Mouse (Mus musculus): Measurements from ENCODE around the gene Lrrd1.
"Not testable (repeated sequence)": the region's sequence is repeated elsewhere in the genome, so short reads cannot be mapped to it uniquely, and the experiment has no call there.

Gene Lrrd1

GRCm38 (mm10) chr5:3845026-3845425 lies at the start of gene Lrrd1:
Lrrd1 (plus strand) TSS chr5:3845173.
- DNase-seq (ENCODE audit: low spot score in 2 of 2), result no peak

- not testable (repeated sequence) for DNase-seq (ENCODE audit: low spot score in 2 of 2)
Measured at GRCm38 (mm10) chr5:3797101-3797500, 47.9 kb upstream of the Lrrd1 start.

- DNase-seq (ENCODE audit: low spot score in 2 of 2), result not testable (repeated sequence)
Measured at GRCm38 (mm10) chr5:3798656-3799055, 46.3 kb upstream of the Lrrd1 start.

- no peak for DNase-seq (ENCODE audit: low spot score in 2 of 2)
Measured at GRCm38 (mm10) chr5:3800041-3800440, 44.9 kb upstream of the Lrrd1 start.

GRCm38 (mm10) chr5:3800881-3801280 lies 44.1 kb upstream of the Lrrd1 start:
- DNase-seq (ENCODE audit: low spot score in 2 of 2), result no peak

GRCm38 (mm10) chr5:3801672-3802432 lies 43.1 kb upstream of the Lrrd1 start:
- no peak for DNase-seq (ENCODE audit: low spot score in 2 of 2)

- peak; percentile 86 to 88 for DNase-seq (ENCODE audit: low spot score in 2 of 2)
Measured at GRCm38 (mm10) chr5:3802433-3803291, 42.3 kb upstream of the Lrrd1 start, which contains the start of the genes Ankib1 and Krit1. Ankib1 (minus strand) TSS chr5:3802925. Krit1 (plus strand) TSS chr5:3803184.

GRCm38 (mm10) chr5:3803292-3804165 lies 41.4 kb upstream of the Lrrd1 start:
- no peak for DNase-seq (ENCODE audit: low spot score in 2 of 2)

- no peak for DNase-seq (ENCODE audit: low spot score in 2 of 2)
Measured at GRCm38 (mm10) chr5:3808472-3808871, 36.5 kb upstream of the Lrrd1 start.

- no peak for DNase-seq (ENCODE audit: low spot score in 2 of 2)
Measured at GRCm38 (mm10) chr5:3834107-3834506, 10.9 kb upstream of the Lrrd1 start.

GRCm38 (mm10) chr5:3870161-3870560 lies 25.2 kb downstream of the Lrrd1 start:
- no peak for DNase-seq (ENCODE audit: low spot score in 2 of 2)

- DNase-seq (ENCODE audit: low spot score in 2 of 2), result no peak
Measured at GRCm38 (mm10) chr5:3872348-3872747, 27.4 kb downstream of the Lrrd1 start.

GRCm38 (mm10) chr5:3873485-3873884 lies 28.5 kb downstream of the Lrrd1 start:
- no peak for DNase-seq (ENCODE audit: low spot score in 2 of 2)

- not testable (repeated sequence) for DNase-seq (ENCODE audit: low spot score in 2 of 2)
Measured at GRCm38 (mm10) chr5:3886862-3887261, 41.9 kb downstream of the Lrrd1 start.

- no peak for DNase-seq (ENCODE audit: low spot score in 2 of 2)
Measured at GRCm38 (mm10) chr5:3889201-3889600, 44.2 kb downstream of the Lrrd1 start.

- not testable (repeated sequence) for DNase-seq (ENCODE audit: low spot score in 2 of 2)
Measured at GRCm38 (mm10) chr5:3893459-3894293, 48.7 kb downstream of the Lrrd1 start, which contains the start of gene Mterf1a. Mterf1a (minus strand) TSS chr5:3893933.

- DNase-seq (ENCODE audit: low spot score in 2 of 2), result not testable (repeated sequence)
Measured at GRCm38 (mm10) chr5:3894294-3894619, 49.3 kb downstream of the Lrrd1 start.

- DNase-seq (ENCODE audit: low spot score in 2 of 2), result no peak
Measured at GRCm38 (mm10) chr5:3905471-3905870, 60.5 kb downstream of the Lrrd1 start.
